Comparison of ENCODE assay signal across 16 mouse cellular contexts in the genomic region with DNA sequence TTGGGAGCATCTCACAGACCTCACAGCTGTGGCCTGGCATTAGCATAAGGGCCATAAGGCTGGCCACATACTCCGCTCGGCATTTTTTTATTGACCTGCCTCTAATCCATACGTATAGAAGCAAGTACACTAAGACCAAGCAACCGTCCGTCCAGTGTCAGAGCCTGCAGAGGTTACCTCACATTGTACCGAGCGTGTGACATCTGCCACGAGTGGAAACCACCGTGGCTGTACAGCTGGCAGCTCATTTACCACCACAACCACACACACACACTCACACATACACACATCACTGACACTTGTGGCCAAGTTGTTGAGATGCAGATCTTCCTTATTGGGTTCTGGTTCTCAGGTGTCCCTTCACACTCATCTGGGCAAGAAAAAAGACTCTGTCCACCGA.
"Had no signal": no experiment of that assay in that cellular context is flagged by ENCODE, and none has a peak within 500 bp of the region (broad histone marks: within the 10 kb centered on the region; RNA-seq: fewer than 3 reads in every experiment).

No protein-coding gene starts in this region.

- DNase-seq: lung, adult 18-20 months; lung, embryonic 14.5 days; lung, postnatal 10 days; lung, postnatal 4 days; midbrain, embryonic 14.5 days; retina, postnatal 1 day; right cerebral cortex, adult 18-20 months; right cerebral cortex, postnatal 14 days had no signal

- H3K36me3 ChIP-seq: liver, embryonic 12.5 days had no signal

- H3K27me3 ChIP-seq: liver, embryonic 12.5 days; midbrain, embryonic 12.5 days; neural tube, embryonic 13.5 days; neural tube, embryonic 15.5 days; stomach, embryonic 15.5 days had no signal

- H3K4me1 ChIP-seq: midbrain, embryonic 10.5 days; midbrain, embryonic 12.5 days; neural tube, embryonic 13.5 days; neural tube, embryonic 15.5 days; stomach, embryonic 15.5 days had no signal

- H3K27ac ChIP-seq: liver, embryonic 12.5 days; liver, embryonic 14.5 days; midbrain, embryonic 10.5 days; midbrain, embryonic 12.5 days; neural tube, embryonic 13.5 days; neural tube, embryonic 15.5 days; stomach, embryonic 15.5 days; stomach, postnatal 0 days had no signal

- H3K4me3 ChIP-seq: liver, embryonic 12.5 days; midbrain, embryonic 10.5 days; midbrain, embryonic 12.5 days; neural tube, embryonic 13.5 days; neural tube, embryonic 15.5 days; stomach, embryonic 15.5 days had no signal
